Mouse (Mus musculus) bone marrow macrophage, adult 2 months (primary cell): Measurements from ENCODE around the gene Smad1.

Experiments
- CTCF ChIP-seq: IDR thresholded peaks from 2 replicates; pipeline ENCODE4 v1.5.1; 2012; ENCODE audit warnings: low read depth, mild to moderate bottlenecking, low read length, moderate library complexity
- POLR2A ChIP-seq: IDR thresholded peaks from 2 replicates; pipeline ENCODE4 v1.6.1; 2012; ENCODE audit warnings: mild to moderate bottlenecking, low read depth, low read length, borderline replicate concordance

DNA sequence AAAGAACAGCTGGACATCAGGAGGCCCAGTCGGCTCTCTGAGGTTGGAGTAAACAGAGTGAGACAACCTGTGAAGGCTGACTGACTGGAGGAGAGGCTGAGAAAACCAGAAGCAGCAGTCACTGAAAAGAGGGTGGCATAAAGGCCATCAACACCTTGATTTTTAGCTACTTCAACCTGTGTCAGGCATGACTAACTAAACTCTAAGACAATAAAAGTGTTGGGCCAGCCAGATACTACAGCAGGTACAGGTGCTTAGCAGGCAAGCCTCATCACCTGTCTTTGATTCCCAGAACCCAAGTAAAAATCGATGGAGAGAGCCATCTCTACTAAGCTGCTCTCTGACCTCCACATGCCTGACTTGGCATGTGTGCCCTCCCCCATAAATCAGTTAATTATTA lies 110.6 kb downstream of the Smad1 start:
- TF ChIP-seq CTCF, result no peak
- no peak for TF ChIP-seq POLR2A
